Mouse (Mus musculus) c-Kit-positive CD71-positive TER-119-positive erythroid progenitor cells, embryonic 14.5 days (primary cell): Measurements from ENCODE around the gene Trhr2.

ENCODE experiments used
- DNase-seq: peaks from one replicate; pipeline ENCODE4 v3.0.0-alpha.2; 2013; ENCODE audit warnings: low spot score

Trhr2 gene

GRCm38 (mm10) chr8:122360696-122361416 is at the start of gene Trhr2:
Trhr2 (minus strand) TSS chr8:122360746.
- no peak for DNase-seq

GRCm38 (mm10) chr8:122407678-122408077 is 47.1 kb upstream of the Trhr2 start:
- no peak for DNase-seq

GRCm38 (mm10) chr8:122405146-122405805 is 44.7 kb upstream of the Trhr2 start:
- no peak for DNase-seq

- DNase-seq, result no peak
Observed at GRCm38 (mm10) chr8:122398186-122398585, 37.6 kb upstream of the Trhr2 start.

DNA sequence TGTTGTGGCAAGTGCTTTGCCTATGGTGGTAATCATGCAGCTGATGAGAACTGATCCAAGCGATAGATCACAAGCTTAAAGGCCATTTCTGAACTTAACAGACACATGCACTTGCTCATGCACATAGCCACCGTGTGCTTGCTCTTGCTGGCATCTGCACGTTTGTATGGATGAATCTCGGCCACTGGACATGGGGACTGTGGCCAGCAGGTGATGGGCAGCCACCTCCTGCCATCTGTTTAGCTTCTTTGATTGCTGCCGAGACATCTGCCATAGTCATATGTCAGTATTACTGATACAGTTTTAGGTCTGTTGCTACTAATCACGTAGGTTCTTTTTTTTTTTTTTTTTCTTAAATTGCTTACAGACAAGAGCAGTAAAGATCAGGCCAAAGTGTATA is 34.7 kb upstream of the Trhr2 start:
- DNase-seq, result no peak

- DNase-seq, result no peak
Observed at GRCm38 (mm10) chr8:122393717-122394116, 33.2 kb upstream of the Trhr2 start.

DNA sequence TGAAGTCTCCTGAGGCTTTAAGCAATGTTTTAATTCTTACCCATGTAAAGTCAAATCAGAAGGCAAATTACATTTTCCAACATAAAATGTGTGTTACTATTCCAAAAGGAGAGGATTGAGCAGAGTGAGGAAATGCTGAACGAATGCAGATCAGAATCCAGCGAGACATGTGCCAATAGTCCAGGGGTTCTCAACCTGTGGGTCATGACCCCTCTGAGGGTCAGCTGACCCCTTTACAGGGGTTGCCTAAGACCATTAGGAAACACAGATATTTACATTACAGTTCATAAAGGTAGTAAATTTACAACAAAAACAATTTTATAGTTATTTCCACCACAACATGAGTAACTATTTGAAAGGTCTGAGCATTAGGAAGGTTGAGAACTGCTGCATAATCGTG is 30.2 kb upstream of the Trhr2 start:
- no peak for DNase-seq

- no peak for DNase-seq
Observed at GRCm38 (mm10) chr8:122389357-122389756, 28.8 kb upstream of the Trhr2 start.

GRCm38 (mm10) chr8:122383039-122383438 is 22.5 kb upstream of the Trhr2 start:
- DNase-seq, result no peak

- peak; percentile 98 for DNase-seq
Observed at GRCm38 (mm10) chr8:122376365-122377231, 16.1 kb upstream of the Trhr2 start, which contains the start of gene Zc3h18. Zc3h18 (plus strand) TSS chr8:122376609.

- no peak for DNase-seq
Observed at GRCm38 (mm10) chr8:122375751-122376364, 15.3 kb upstream of the Trhr2 start.

GRCm38 (mm10) chr8:122375320-122375719 is 14.8 kb upstream of the Trhr2 start:
- no peak for DNase-seq

DNA sequence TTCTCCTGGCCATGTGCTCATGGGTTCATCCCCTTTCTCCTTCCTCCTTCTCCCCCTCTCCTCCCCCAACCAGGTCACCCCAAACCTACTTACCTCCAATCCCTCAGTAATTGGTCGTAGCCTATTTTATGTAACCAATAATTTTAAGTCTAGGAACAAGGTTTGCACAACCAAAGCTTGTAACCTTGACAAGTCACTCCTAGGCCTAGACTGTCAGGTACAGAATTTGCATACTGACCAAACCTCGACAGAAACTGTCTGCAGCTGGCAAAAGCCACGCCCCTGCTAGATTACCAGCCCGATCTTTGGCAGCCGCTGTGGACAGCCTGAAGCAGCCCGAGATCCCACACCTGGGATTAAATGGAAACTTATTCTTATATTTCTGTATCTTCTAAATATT is 11.2 kb upstream of the Trhr2 start:
- DNase-seq, result no peak

DNA sequence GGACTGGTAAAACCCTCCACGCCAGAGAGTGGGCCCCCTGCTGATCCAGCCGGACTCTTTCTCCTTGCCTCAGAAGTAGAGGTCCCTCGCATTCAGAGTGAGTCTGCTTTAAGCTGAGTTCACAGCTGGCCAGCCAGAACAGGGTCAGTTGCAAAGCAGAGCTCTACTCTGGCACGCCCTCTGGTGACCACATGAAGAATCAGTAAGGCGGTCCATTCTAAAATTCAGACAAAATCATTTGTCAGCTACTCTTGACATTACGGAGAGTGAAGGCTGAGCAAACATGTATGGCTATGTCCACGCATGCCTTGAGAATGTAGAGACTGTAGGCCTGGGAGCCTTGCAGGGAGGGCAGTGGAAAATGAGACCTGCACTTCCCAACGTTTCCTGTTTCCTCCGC is 9.1 kb upstream of the Trhr2 start:
- peak; percentile 60 for DNase-seq

- DNase-seq, result no peak
Observed at GRCm38 (mm10) chr8:122368494-122368893, 7.9 kb upstream of the Trhr2 start.

GRCm38 (mm10) chr8:122362967-122363366 is 2.4 kb upstream of the Trhr2 start:
- no peak for DNase-seq

DNA sequence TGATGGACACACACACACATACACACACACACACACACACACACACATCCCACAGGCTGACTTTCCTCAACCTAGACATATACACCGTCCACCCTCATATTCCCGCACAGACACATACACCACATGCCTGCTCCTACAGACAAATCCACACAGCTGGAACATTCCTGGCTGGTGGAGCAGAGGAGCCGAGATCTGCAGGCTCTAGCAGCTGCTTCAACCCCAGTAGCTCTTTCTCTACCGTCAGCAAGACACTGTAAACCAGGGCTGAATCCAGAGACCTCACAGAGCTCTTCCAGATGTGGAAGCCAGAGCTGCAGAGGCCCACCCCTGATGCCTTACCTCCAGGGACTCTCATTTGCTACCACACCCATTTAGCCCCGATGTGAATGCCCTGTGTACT is 1.7 kb upstream of the Trhr2 start:
- no peak for DNase-seq

- no peak for DNase-seq
Observed at GRCm38 (mm10) chr8:122359111-122359775, 1.3 kb downstream of the Trhr2 start.

DNA sequence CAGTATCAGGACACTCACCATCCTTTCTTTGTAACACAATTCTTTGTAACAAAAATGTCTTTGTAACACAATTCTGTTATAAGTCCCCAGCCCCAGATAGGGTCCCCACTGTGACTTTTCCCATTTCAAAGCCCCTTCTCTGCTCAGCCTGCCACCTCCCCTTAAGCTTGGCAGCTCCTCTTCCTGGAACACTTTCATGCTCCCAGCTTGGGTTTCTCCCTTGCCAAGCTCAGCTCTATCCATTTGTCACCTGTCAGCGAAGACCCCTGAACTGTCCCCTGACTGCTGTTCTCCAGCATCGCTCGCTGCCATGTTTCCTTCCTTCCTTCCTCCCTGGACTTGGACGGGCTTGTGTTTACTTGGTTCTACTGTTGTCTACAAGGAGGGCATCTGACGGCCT is 2.9 kb downstream of the Trhr2 start:
- no peak for DNase-seq

DNA sequence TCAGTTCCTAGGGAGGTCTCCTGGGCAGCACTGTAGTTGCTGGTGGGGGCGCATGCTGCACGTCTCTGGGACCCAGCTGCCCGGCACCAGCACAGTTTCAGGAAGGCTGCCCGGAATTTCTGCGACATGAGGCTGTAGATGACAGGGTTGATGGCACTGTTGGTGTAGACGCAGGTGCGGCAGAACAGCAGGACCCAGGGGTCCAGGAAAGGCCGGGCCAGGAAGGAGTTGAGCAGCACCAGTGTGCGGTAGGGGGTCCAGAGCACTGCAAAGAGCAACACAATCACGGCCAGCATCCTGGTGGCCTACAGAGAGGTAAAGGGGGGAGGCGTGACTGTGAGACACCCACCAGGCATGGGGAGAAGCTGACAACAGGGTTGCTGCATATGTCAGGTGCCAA is 3.3 kb downstream of the Trhr2 start:
- DNase-seq, result no peak
